Mouse (Mus musculus) midbrain, embryonic 16.5 days (tissue): ENCODE data around the gene Olfr222. TPM values are rescaled to one million over a fixed set of nuclear protein-coding genes. Genes with fewer than 3 reads are reported as not detected.
"Not testable (repeated sequence)": the region's sequence is repeated elsewhere in the genome, so short reads cannot be mapped to it uniquely, and the experiment has no call there.

Source experiments
- ATAC-seq: fragments of 200-750 bp; cut with Nextera tagmentation; 2 replicates; pipeline ENCODE4 v1.8.0; 2017; ENCODE audit warnings: moderate TSS enrichment
- H3K27ac ChIP-seq: fragments of 300-500 bp; sonication (generic); 2 replicates; pipeline ENCODE4 v1.5.1; 2014; ENCODE audit warnings: mild to moderate bottlenecking, low read length, mixed read lengths
- H3K27me3 ChIP-seq: fragments of 300-500 bp; sonication (generic); 2 replicates; pipeline ENCODE4 v1.6.1; 2014; ENCODE audit warnings: low read depth, low read length, mixed read lengths; ENCODE audit not compliant: control insufficient read depth, insufficient read depth
- H3K36me3 ChIP-seq: fragments of 300-500 bp; sonication (generic); 2 replicates; pipeline ENCODE4 v1.6.1; 2014; ENCODE audit warnings: mild to moderate bottlenecking, low read length, moderate library complexity, mixed read lengths; ENCODE audit not compliant: control insufficient read depth, insufficient read depth
- H3K4me1 ChIP-seq: fragments of 300-500 bp; sonication (generic); 2 replicates; pipeline ENCODE4 v1.6.1; 2014; ENCODE audit warnings: mild to moderate bottlenecking, low read length, mixed read lengths; ENCODE audit not compliant: control insufficient read depth, insufficient read depth
- H3K4me2 ChIP-seq: fragments of 300-500 bp; sonication (generic); 2 replicates; pipeline ENCODE4 v1.6.1; 2014; ENCODE audit warnings: mild to moderate bottlenecking, low read length, mixed read lengths
- H3K4me3 ChIP-seq: fragments of 300-500 bp; sonication (generic); 2 replicates; pipeline ENCODE4 v1.5.1; 2014; ENCODE audit warnings: low read depth, mild to moderate bottlenecking, low read length, moderate library complexity, mixed read lengths
- H3K9ac ChIP-seq: fragments of 300-500 bp; sonication (generic); 2 replicates; pipeline ENCODE4 v1.6.1; 2014; ENCODE audit warnings: low read depth, low read length, mixed read lengths
- H3K9me3 ChIP-seq: fragments of 300-500 bp; sonication (generic); replicated peaks from 2 replicates; pipeline ENCODE4 v1.6.1; 2014; ENCODE audit warnings: mild to moderate bottlenecking, low read length, mixed read lengths; ENCODE audit not compliant: control insufficient read depth, poor library complexity, severe bottlenecking
- WGBS: fragments of 180-500 bp; shearing (Covaris S2); extraction: QIAGEN DNeasy Blood & Tissue Kit; methylation state at CpG from one replicate; pipeline ENCODE4 v1.1.7; 2014; 5-methylcytosine and 5-hydroxymethylcytosine counted together
- polyA plus RNA-seq: library from polyadenylated mRNA; unstranded; fragments of >200 nt; fragmentation: Nextera tagmentation; extraction: Ambion mirVana; gene quantifications from 2 replicates; pipeline ENCODE4 v1.2.1, GENCODE M21; 2015

Gene Olfr222
- polyA plus RNA-seq: not detected in 2 replicates

DNA sequence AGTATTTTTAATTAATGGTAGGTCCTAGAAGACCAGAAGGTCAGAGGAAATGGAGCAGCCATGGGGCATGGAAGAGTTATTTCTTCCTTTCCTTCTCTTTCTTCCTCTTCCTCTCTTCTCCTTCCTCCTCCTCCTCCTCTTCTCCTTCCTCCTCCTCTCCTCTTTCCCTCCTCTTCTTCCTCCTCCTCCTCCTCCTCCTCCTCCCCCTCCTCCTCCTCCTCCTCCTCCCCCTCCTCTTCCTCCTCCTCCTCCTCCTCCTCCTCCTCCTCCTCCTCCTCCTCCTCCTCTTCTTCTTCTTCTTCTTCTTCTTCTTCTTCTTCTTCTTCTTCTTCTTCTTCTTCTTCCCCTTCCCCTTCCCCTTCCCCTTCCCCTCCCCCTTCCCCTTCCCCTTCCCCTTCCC, at the start of gene Olfr222:
TSS of gene Olfr222 (minus strand) at position 101 of the 400 bp plus-strand sequence.
- not testable (repeated sequence) for H3K27ac ChIP-seq, H3K9ac ChIP-seq, ATAC-seq, H3K36me3 ChIP-seq, H3K4me2 ChIP-seq, H3K4me3 ChIP-seq, H3K27me3 ChIP-seq, H3K4me1 ChIP-seq, H3K9me3 ChIP-seq

DNA sequence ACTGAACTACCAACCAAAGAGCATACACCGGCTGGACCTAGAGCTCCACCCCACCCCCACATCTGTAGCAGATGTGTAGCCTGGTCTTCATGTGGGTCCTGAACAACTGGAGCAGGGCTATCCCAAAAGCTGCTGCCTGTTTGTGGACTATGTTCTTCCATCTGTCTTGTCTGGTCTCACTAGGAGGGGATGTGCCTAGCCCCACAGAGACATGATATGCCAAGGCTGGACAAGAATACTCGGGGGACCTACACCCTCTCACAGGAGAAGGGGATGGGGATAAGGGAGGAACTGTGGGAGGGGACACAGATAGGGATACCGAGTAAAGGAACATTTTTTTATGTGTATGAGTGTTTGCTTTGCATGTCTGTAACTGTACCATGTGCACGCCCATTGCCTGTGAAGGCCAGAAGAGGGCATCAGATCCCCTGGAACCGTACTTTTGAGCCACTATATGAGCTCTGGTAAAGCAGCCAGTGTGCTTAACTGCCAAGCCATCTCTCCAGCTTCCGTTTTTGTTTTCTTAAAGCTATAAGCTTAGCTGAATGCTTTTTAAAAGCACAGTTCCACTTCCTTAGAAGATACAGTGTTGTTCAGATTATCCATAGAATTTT, 48.1 kb upstream of the Olfr222 start:
- ATAC-seq: peak; percentile 76; the same call in 1 of the 2 replicates
- no peaks in the 10 kb centered on the region for H3K27me3 ChIP-seq
- no peaks in the 10 kb centered on the region for H3K4me1 ChIP-seq
- H3K4me2 ChIP-seq: no peak overlapping the region
- H3K4me3 ChIP-seq: no peak overlapping the region
- H3K9me3 ChIP-seq: no peaks in the 10 kb centered on the region
- no peaks in the 10 kb centered on the region for H3K36me3 ChIP-seq
- H3K27ac ChIP-seq: no peak overlapping the region
- no peak overlapping the region for H3K9ac ChIP-seq
- 38% methylated on average over 6 of the region's 6 CpGs for WGBS

DNA sequence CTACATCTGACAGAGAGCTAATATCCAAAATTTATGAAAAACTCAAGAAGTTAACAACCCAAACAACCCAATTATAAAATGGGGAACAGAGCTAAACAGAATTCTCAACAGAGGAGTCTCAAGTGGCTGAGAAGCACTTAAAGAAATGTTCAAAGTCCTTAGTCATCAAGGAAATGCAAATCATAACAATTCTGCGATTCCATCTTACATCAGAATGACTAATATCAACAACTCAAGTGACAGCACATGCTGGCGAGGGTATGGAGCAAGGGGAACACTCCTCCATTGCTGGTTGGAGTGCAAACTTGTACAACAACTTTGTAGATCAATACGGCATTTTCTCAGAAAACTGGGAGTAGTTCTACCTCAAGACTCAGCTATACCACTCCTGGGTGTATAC, 46.2 kb upstream of the Olfr222 start:
- Histone ChIP-seq H3K27ac (no peak overlapping the region), H3K4me3 (no peak overlapping the region), H3K4me1 (no peaks in the 10 kb centered on the region), H3K9me3 (no peaks in the 10 kb centered on the region), H3K4me2 (no peak overlapping the region), H3K27me3 (no peaks in the 10 kb centered on the region), H3K9ac (no peak overlapping the region), H3K36me3 (no peaks in the 10 kb centered on the region)
- WGBS: 73% methylated on average over 3 of the region's 3 CpGs
- no peak for ATAC-seq

DNA sequence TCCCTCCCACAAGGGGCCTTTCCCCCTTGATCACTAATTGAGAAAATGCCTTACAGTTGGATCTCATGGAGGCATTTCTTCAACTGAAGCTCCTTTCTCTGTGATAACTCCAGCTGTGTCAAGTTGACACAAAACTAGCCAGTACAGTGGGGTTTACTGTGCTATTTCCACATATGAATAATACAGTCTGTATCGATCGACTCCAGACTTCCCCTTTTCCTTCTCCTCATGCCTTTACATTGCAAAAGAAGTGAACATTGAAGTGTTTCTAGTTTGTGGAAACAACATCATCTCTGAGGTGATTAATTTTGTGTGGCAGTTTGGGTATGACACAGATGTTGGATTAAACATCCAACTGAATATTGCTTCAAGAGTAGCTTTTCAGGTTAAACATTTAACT, 41.0 kb upstream of the Olfr222 start:
- not testable (repeated sequence) for H3K9me3 ChIP-seq, H3K4me1 ChIP-seq, H3K4me3 ChIP-seq, H3K9ac ChIP-seq, ATAC-seq, H3K27me3 ChIP-seq, H3K27ac ChIP-seq, H3K4me2 ChIP-seq, H3K36me3 ChIP-seq
- 100% methylated on average over 2 of the region's 2 CpGs for WGBS

DNA sequence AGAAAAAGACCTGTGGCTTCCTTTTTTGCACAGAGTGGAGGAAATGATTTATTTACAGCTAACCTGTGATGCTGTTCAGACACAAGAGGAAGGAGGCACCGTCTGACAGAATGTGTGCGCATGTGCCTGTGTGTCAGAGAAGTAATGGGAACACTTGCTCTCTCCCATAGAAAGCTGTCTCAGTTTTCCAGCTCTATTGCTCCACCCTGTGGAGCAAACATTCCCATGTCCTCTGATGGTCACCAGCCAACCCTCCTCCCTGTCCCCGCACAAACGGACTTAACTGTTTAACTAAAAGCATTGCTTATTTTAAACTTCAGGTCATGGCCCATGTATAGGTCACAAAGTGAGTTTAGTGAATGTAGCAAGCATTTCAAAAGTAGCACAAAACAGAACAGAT, 38.1 kb upstream of the Olfr222 start:
- no peak overlapping the region for H3K4me2 ChIP-seq
- no peaks in the 10 kb centered on the region for H3K4me1 ChIP-seq
- no peak overlapping the region for H3K4me3 ChIP-seq
- H3K9me3 ChIP-seq: no peaks in the 10 kb centered on the region
- ATAC-seq: no peak
- 53% methylated on average over 4 of the region's 4 CpGs for WGBS
- no peak overlapping the region for H3K27ac ChIP-seq
- H3K27me3 ChIP-seq: no peaks in the 10 kb centered on the region
- H3K9ac ChIP-seq: no peak overlapping the region
- no peaks in the 10 kb centered on the region for H3K36me3 ChIP-seq

DNA sequence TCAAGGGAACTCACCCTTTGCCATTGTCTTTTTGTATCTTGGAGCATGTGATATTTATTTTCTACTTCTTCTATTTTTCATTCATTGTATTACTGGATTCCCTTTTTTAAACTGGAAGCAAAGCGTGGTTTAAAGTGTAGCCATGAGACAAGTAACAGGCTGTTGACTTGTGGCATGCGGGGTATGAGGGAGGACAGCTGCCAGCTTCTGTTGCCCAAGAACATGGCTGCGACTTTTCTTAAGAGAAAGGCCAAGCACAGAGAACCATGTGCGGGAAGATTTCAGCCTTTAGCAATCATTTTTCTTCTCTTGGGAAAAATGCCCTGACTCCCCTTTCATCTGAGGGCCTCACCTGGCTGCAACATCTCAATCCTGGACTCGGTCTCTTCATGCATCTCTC, 35.6 kb upstream of the Olfr222 start:
- Histone ChIP-seq H3K27me3 (no peaks in the 10 kb centered on the region), H3K4me2 (no peak overlapping the region), H3K27ac (no peak overlapping the region), H3K4me1 (no peaks in the 10 kb centered on the region), H3K4me3 (no peak overlapping the region), H3K9ac (no peak overlapping the region), H3K9me3 (no peaks in the 10 kb centered on the region), H3K36me3 (no peaks in the 10 kb centered on the region)
- WGBS: 90% methylated on average over 5 of the region's 5 CpGs
- ATAC-seq: no peak

DNA sequence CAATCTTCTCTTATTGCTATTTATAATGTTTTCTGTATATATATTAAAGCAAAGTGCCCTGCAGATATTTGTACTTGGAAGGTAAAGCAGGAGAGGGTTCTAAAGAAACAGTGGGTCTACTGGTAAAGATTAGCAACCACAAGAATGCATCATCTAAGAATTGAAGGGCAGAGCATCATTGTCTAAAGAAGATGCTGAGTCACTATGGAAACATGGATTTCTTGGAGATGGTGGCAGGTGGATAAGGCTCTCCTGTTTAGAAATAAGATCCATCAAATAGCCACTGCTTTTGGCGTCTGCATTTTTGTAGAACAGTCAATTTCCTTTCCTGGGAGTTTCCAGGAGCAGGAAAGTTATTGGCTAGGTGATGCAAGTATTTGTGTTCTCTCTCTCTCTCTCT, 26.3 kb upstream of the Olfr222 start:
- H3K4me1 ChIP-seq: no peaks in the 10 kb centered on the region
- no peak for ATAC-seq
- no peak overlapping the region for H3K27ac ChIP-seq
- WGBS: 59% methylated on average over 1 of the region's 1 CpGs
- H3K9me3 ChIP-seq: no peaks in the 10 kb centered on the region
- H3K4me2 ChIP-seq: no peak overlapping the region
- H3K36me3 ChIP-seq: no peaks in the 10 kb centered on the region
- no peak overlapping the region for H3K9ac ChIP-seq
- H3K4me3 ChIP-seq: no peak overlapping the region
- no peaks in the 10 kb centered on the region for H3K27me3 ChIP-seq

DNA sequence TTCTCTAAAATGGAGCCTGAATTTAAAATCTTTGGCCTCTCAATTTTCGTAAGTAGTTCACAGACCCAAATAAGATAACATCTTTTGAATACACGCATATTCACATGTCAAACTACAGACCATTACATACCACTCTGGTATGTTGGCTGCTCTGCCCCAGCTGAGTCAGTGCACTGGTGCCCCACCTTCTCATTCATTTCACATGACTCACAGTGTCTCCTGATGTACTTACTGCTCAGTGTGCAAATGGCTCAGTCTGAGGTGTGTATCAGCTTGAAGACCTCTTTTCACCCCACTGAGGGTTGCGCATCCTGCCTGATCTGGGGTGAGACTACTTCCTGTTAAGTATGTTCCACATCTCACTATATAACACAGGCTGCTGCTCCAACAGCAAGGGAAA, 24.8 kb upstream of the Olfr222 start:
- Histone ChIP-seq H3K27me3 (no peaks in the 10 kb centered on the region), H3K27ac (no peak overlapping the region), H3K4me3 (no peak overlapping the region), H3K9ac (no peak overlapping the region), H3K4me2 (no peak overlapping the region), H3K36me3 (no peaks in the 10 kb centered on the region), H3K4me1 (no peaks in the 10 kb centered on the region), H3K9me3 (no peaks in the 10 kb centered on the region)
- 93% methylated on average over 3 of the region's 3 CpGs for WGBS
- no peak for ATAC-seq

DNA sequence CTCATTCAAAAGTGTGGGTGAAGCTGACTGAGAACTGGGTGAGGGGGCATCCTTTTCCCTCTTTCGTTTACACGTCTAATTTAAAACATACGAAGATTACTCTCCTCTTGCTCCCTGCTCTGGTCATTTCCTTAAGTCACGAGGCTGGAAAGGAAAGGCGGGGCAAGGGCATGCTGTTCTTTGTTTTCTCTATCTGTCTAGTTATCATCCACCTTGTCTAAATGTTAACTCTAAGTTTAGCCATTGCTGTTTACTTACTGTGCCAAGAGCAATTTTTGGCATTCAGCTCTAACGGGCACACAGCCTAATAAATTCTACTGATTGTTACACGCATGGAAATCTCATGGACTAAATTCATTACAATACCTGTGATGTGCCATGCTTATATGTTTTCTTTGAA, 23.2 kb upstream of the Olfr222 start:
- no peak overlapping the region for H3K9ac ChIP-seq
- no peaks in the 10 kb centered on the region for H3K9me3 ChIP-seq
- 79% methylated on average over 7 of the region's 7 CpGs for WGBS
- H3K4me1 ChIP-seq: no peaks in the 10 kb centered on the region
- H3K4me3 ChIP-seq: no peak overlapping the region
- no peaks in the 10 kb centered on the region for H3K27me3 ChIP-seq
- no peak overlapping the region for H3K27ac ChIP-seq
- no peak overlapping the region for H3K4me2 ChIP-seq
- no peaks in the 10 kb centered on the region for H3K36me3 ChIP-seq
- no peak for ATAC-seq
